Mouse (Mus musculus) lung, embryonic 14.5 days (tissue): ENCODE measurements at regions not wholly inside any gene's neighbourhood (a gene's known extent, or its start where the extent isn't known, plus 50 kb on each side); places are given as distances from the start of the nearest gene placed in this dataset.
A peak's percentile ranks its signal among the peaks of the same experiment; 100 is the strongest.

ENCODE experiments used
- ATAC-seq: fragments of 200-750 bp; cut with Nextera tagmentation; 2 replicates; pipeline ENCODE4 v1.8.0; 2017; ENCODE audit warnings: mild to moderate bottlenecking, moderate TSS enrichment, moderate library complexity; ENCODE audit not compliant: insufficient read depth
- DNase-seq: peaks from one replicate; pipeline ENCODE4 v3.0.0-alpha.2; 2015
- H3K27ac ChIP-seq: fragments of 300-500 bp; sonication (generic); 2 replicates; pipeline ENCODE4 v1.5.1; 2014; ENCODE audit warnings: low read depth, mild to moderate bottlenecking, moderate library complexity
- H3K27me3 ChIP-seq: fragments of 300-500 bp; sonication (generic); 2 replicates; pipeline ENCODE4 v1.6.1; 2014; ENCODE audit warnings: low read length, control low read depth; ENCODE audit not compliant: insufficient read depth
- H3K36me3 ChIP-seq: fragments of 300-500 bp; sonication (generic); 2 replicates; pipeline ENCODE4 v1.6.1; 2014; ENCODE audit warnings: control low read depth; ENCODE audit not compliant: insufficient read depth
- H3K4me1 ChIP-seq: fragments of 300-500 bp; sonication (generic); 2 replicates; pipeline ENCODE4 v1.6.1; 2014; ENCODE audit warnings: antibody characterized with exemption, control low read depth; ENCODE audit not compliant: insufficient read depth
- H3K4me2 ChIP-seq: fragments of 300-500 bp; sonication (generic); 2 replicates; pipeline ENCODE4 v1.6.1; 2014; ENCODE audit warnings: mild to moderate bottlenecking
- H3K4me3 ChIP-seq: fragments of 300-500 bp; sonication (generic); 2 replicates; pipeline ENCODE4 v1.5.1; 2014; ENCODE audit warnings: low read depth, low read length
- H3K9ac ChIP-seq: fragments of 300-500 bp; sonication (generic); 2 replicates; pipeline ENCODE4 v1.6.1; 2014
- H3K9me3 ChIP-seq: fragments of 300-500 bp; sonication (generic); 2 replicates; pipeline ENCODE4 v1.6.1; 2016; ENCODE audit warnings: low read depth, low read length, control low read depth
- CTCF ChIP-seq: IDR thresholded peaks from 2 replicates; pipeline ENCODE4 v1.5.1; 2016; ENCODE audit warnings: antibody characterized with exemption, low read depth
- WGBS: fragments of 180-500 bp; shearing (Covaris S2); extraction: QIAGEN DNeasy Blood & Tissue Kit; methylation state at CpG from one replicate; pipeline ENCODE4 v1.1.7; 2014; 5-methylcytosine and 5-hydroxymethylcytosine counted together

DNA sequence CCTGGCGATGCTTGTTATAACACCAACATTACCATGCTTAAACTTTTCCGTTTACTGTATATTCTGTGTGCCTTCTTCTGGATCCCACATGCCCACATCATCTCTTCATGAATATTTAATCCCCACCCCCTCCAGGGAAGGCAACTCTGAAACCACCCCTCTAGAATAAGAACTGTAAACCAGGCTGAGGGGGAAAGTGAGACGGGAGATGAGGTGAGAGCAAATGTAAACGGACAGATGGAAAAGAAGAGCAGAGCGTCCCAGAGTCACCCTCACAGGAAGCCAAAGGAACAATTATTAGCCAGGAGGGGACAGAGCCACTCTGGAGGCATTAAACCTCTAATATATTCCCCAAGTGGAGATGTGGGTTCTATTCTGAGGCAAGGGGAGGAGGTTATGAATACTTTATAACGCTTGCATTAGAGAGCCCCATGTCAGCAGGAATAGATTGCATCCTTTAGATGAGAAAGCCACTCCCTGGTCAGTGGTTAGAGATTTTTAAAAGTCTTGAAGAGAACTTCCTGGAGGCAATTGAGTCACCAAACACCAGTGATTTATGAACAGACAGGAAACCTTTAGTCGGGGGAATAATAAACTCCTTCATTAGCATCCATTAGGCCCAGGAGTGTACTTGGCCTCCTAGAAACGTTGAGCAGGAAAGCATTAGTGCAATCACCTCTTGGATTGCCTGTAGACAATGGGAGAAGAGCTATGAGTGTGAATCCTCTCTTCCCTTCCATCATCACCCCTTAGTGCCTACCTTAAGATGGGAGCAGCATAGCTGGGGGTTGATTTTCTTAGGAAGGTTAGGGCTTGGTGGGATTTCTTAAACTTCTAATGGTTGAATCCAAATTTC is 220.1 kb downstream of the Elavl2 start:
- TF ChIP-seq CTCF: no peak
- DNase-seq (no peak), ATAC-seq (no peak)
- Histone ChIP-seq H3K27me3 (no peaks in the 10 kb centered on the region), H3K9ac (no peak overlapping the region), H3K9me3 (no peaks in the 10 kb centered on the region), H3K27ac (no peak overlapping the region), H3K36me3 (no peaks in the 10 kb centered on the region), H3K4me3 (no peak overlapping the region), H3K4me1 (no peaks in the 10 kb centered on the region), H3K4me2 (no peak overlapping the region)
- WGBS: 46% methylated on average over 8 of the region's 8 CpGs

DNA sequence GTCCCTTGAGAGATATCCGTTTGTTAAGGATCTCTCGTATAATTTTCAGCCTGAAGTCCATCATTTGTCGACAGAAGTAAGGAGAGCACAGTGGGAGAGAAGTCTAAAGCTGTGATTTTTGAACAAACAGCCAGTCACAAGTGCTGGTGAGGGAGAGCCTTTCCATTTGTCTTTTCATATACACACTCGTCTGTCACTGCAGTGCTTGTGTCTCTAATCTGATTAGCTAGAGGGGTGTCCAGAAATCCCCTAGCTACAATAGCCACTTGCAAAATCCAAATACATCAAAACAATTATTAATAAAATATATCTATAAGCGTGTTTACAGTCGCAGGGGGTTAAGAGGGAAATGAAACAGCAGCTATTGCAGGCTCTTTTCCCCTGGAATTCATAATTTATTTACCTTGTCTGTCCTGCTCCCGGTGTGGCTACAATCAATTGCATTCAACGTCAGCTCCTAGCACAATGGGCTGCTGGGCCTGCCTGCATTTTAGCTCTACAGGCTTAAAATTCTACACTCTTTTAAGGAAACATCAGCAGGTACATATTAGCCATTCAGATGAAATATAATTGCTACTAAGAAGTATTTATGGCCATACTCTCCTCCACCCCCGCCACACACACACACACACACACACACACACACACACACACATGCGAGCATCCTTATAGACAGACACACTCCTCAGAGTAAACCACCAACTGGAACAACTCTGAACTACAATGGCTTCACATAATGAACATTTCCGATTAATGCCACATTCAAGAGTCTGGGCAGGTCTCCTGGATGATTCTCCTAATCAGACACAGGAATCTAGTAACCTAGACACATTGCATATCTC is 236.1 kb downstream of the Elavl2 start:
- no peaks in the 10 kb centered on the region for H3K36me3 ChIP-seq
- no peak overlapping the region for H3K9ac ChIP-seq
- H3K4me3 ChIP-seq: no peak overlapping the region
- H3K27me3 ChIP-seq: no peaks in the 10 kb centered on the region
- ATAC-seq: no peak
- DNase-seq: no peak
- H3K4me1 ChIP-seq: no peaks in the 10 kb centered on the region
- WGBS: 52% methylated on average over 11 of the region's 11 CpGs
- H3K27ac ChIP-seq: no peak overlapping the region
- no peak for TF ChIP-seq CTCF
- no peak overlapping the region for H3K4me2 ChIP-seq
- H3K9me3 ChIP-seq: no peaks in the 10 kb centered on the region

DNA sequence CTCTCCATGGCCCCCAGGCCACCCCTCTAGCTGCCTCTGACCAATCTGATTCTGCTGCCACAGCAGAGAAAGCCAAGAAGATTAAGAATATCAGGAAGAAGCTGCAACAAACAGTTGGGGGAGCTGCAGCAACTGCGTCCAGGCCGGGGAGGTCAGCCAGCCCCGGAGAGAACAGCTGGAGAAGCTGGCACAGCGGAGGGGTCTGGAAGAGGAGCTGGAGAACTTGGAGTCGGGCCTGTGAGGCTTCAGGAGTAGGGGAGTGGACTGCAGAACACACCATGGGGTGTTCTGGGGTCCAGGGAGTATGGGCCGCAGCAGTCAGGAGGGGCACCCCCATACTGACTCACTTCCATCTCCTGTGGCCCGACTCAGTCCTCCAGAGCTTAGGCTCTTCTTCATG is 243.5 kb downstream of the Elavl2 start:
- ATAC-seq (peak; percentile 60), DNase-seq (peak; percentile 34)
- Histone ChIP-seq H3K36me3 (no peaks in the 10 kb centered on the region), H3K9me3 (no peaks in the 10 kb centered on the region), H3K9ac (no peak overlapping the region), H3K4me3 (no peak overlapping the region), H3K4me2 (no peak overlapping the region), H3K27ac (no peak overlapping the region), H3K27me3 (no peaks in the 10 kb centered on the region), H3K4me1 (no peaks in the 10 kb centered on the region)
- TF ChIP-seq CTCF: no peak
- 46% methylated on average over 7 of the region's 7 CpGs for WGBS

DNA sequence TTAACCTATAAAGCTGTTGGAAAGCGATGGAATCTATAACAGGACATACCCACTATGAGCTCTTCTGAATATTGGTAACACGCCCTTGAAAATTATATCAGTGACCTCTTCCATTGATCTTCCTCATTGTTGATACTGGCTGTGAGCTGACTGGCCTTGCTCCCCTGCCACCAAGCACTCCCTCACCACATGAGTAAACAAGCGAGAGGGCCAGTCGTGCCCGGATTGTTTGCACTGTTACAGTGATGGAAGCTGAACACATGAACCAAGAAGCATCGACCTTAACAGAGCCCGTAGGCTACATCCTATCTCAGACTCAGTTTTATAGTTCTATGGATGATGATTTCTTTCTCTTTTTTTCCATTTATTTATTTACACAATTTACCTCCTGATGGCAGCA is 255.9 kb downstream of the Elavl2 start:
- Histone ChIP-seq H3K4me1 (no peaks in the 10 kb centered on the region), H3K4me3 (no peak overlapping the region), H3K9ac (no peak overlapping the region), H3K27ac (no peak overlapping the region), H3K36me3 (no peaks in the 10 kb centered on the region), H3K4me2 (no peak overlapping the region), H3K27me3 (no peaks in the 10 kb centered on the region), H3K9me3 (no peaks in the 10 kb centered on the region)
- DNase-seq (no peak), ATAC-seq (no peak)
- 51% methylated on average over 7 of the region's 7 CpGs for WGBS
- no peak for TF ChIP-seq CTCF

DNA sequence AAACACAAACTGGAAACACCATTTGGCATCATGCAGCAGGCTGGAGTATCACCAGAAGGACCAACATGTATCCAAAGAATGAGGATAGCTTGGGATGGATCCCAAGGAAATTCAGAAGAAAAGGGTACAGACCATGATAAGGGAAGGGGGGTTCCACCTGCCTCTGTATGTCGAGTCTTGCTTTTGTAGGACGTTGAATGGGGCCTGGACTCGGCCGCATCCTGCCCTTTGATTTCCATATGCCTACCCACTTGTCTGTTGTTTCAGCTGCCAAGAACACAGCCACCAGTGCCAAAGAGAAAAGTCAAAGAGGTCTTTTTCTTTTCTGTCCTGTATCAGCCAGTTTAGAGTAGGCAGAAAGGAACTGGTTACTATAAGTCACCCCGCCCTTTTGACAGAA is 256.7 kb downstream of the Elavl2 start:
- H3K27me3 ChIP-seq: no peaks in the 10 kb centered on the region
- no peak overlapping the region for H3K4me2 ChIP-seq
- no peaks in the 10 kb centered on the region for H3K9me3 ChIP-seq
- no peak overlapping the region for H3K4me3 ChIP-seq
- DNase-seq (no peak), ATAC-seq (no peak)
- TF ChIP-seq CTCF: no peak
- H3K36me3 ChIP-seq: no peaks in the 10 kb centered on the region
- WGBS: 79% methylated on average over 5 of the region's 5 CpGs
- H3K27ac ChIP-seq: no peak overlapping the region
- no peaks in the 10 kb centered on the region for H3K4me1 ChIP-seq
- no peak overlapping the region for H3K9ac ChIP-seq

DNA sequence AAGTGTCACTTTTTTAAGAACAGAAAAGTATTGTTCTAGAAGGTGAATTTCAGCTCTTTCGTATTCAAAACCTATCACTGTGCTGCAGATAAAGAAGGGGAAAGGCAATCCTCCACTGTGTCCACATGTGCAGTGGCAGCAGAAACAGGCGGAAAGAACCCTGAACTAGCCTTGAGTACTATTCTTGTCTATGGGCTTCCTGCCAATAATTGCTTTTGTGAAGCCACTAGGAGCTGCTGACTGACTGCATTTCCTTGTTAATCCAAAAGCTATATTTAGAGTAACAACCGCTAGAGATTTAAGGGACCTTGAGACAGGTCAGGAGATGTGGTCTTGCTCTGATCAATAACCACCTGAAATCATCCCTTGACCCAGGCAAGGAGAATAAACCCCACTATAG is 265.3 kb downstream of the Elavl2 start:
- Histone ChIP-seq H3K27me3 (no peaks in the 10 kb centered on the region), H3K36me3 (no peaks in the 10 kb centered on the region), H3K27ac (no peak overlapping the region), H3K9ac (no peak overlapping the region), H3K4me3 (no peak overlapping the region), H3K4me2 (no peak overlapping the region), H3K4me1 (no peaks in the 10 kb centered on the region), H3K9me3 (no peaks in the 10 kb centered on the region)
- DNase-seq (peak; percentile 76), ATAC-seq (peak; percentile 75; the same call in 1 of the 2 replicates)
- no peak for TF ChIP-seq CTCF
- WGBS: 66% methylated on average over 3 of the region's 3 CpGs

DNA sequence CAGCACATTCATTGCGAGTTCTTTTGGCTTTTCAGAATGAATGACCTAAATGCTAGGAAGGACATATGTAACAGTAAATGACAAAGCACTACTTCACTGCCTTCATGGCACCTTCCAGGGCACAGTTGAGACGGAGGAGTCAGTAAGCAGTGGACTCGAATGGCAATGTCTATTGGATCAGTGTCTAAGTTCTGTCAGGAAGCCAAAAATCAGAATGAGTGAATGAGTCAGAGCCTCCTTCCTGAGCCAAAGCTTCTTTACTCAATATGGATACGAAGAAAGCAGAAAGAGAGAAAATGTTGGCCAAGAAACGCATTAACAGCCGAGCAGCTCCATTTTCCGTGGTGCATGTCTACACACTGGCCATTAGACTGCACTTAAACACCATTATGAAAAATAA is 268.3 kb downstream of the Elavl2 start:
- Histone ChIP-seq H3K27ac (no peak overlapping the region), H3K4me1 (no peaks in the 10 kb centered on the region), H3K9ac (no peak overlapping the region), H3K36me3 (no peaks in the 10 kb centered on the region), H3K27me3 (no peaks in the 10 kb centered on the region), H3K4me2 (no peak overlapping the region), H3K9me3 (no peaks in the 10 kb centered on the region), H3K4me3 (no peak overlapping the region)
- no peak for DNase-seq
- TF ChIP-seq CTCF: no peak
- WGBS: 79% methylated on average over 7 of the region's 7 CpGs
- ATAC-seq: no peak
